Mouse (Mus musculus): ENCODE data around the gene Syvn1. TPM values are rescaled to one million over a fixed set of nuclear protein-coding genes. Genes with fewer than 3 reads are reported as not detected.
"Not testable (repeated sequence)": the region's sequence is repeated elsewhere in the genome, so short reads cannot be mapped to it uniquely, and the experiment has no call there.

The Syvn1 gene
- polyA plus RNA-seq, 1 experiment from 2014 or later: 28.4 TPM

GRCm38 (mm10) chr19:6042293-6042692 is 4.1 kb upstream of the Syvn1 start:
- Histone ChIP-seq H3K9me3 (no peaks in the 10 kb centered on the region), H3K36me3 (no peaks in the 10 kb centered on the region), H3K4me1 (peaks cover 10% of the 10 kb centered on the region), H3K4me2 (no peak overlapping the region), H3K9ac (no peak overlapping the region), H3K4me3 (no peak overlapping the region), H3K27me3 (no peaks in the 10 kb centered on the region), H3K27ac (no peak overlapping the region)
- 81% methylated on average over 9 of the region's 9 CpGs for WGBS
- no peak for ATAC-seq (ENCODE audit: insufficient number of reproducible peaks, insufficient read depth, low FRiP score, low TSS enrichment, low read depth)

GRCm38 (mm10) chr19:6044102-6044501 is 2.3 kb upstream of the Syvn1 start:
- H3K4me2 ChIP-seq; H3K27me3 ChIP-seq; H3K9me3 ChIP-seq; H3K4me3 ChIP-seq; H3K9ac ChIP-seq; ATAC-seq (ENCODE audit: insufficient number of reproducible peaks, insufficient read depth, low FRiP score, low TSS enrichment, low read depth); H3K27ac ChIP-seq: not testable (repeated sequence)
- 59% methylated on average over 4 of the region's 4 CpGs for WGBS
- Histone ChIP-seq H3K36me3 (peaks cover 12% of the 10 kb centered on the region), H3K4me1 (peaks cover 27% of the 10 kb centered on the region)

GRCm38 (mm10) chr19:6045366-6046293 is 746 bp upstream of the Syvn1 start:
- peak; percentile 5; the same call in 1 of the 2 replicates for ATAC-seq (ENCODE audit: insufficient number of reproducible peaks, insufficient read depth, low FRiP score, low TSS enrichment, low read depth)
- no peaks in the 10 kb centered on the region for H3K9me3 ChIP-seq
- H3K4me2 ChIP-seq: peak overlapping the region; percentile 94
- peak overlapping the region; percentile 99 for H3K27ac ChIP-seq
- peak overlapping the region; percentile 89 for H3K9ac ChIP-seq
- peak overlapping the region; percentile 89 for H3K4me3 ChIP-seq
- whole genome bisulfite sequencing: 18% methylated on average over 20 of the region's 20 CpGs
- H3K4me1 ChIP-seq: peaks cover 27% of the 10 kb centered on the region
- no peaks in the 10 kb centered on the region for H3K27me3 ChIP-seq
- H3K36me3 ChIP-seq: peaks cover 27% of the 10 kb centered on the region

DNA sequence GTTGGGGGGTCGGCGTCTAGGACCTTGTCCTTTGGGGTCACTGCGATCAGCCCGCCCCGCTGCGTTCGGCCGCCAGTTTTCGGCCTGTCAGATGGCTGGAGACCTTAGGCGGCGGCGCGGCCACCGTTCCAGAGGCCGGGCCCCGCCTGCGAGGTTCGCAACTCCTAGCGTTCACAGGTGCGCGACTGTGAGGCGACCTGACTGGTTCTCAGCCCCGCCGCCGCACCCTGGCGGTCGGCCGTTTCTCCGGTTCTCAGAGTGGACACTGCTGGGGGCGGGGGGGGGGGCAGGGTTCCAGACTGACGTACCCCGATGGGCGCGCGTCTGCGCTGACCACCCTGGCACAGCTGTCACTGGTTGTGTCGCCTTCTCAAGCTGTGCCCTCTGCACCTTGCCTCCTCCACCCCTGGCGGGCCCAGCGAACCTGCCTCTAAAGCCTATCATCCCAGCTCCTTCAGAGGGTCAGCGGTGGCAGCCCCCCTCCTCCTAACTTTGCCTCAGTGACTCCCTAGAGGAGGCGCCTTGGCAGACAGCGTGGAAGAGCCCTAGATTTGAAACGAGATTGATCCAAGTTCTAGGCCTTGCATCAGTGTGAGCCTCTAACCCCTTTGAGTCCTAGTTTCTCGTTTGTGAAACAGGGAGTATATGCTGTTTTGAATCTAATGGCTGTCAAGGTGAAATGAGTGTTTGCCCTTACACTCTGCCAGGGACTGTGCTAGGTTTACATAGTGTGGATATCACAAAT is 950 bp downstream of the Syvn1 start:
- H3K27me3 ChIP-seq: no peaks in the 10 kb centered on the region
- peak overlapping the region; percentile 94 for H3K4me2 ChIP-seq
- no peak for ATAC-seq (ENCODE audit: insufficient number of reproducible peaks, insufficient read depth, low FRiP score, low TSS enrichment, low read depth)
- peak overlapping the region; percentile 89 for H3K9ac ChIP-seq
- H3K4me1 ChIP-seq: peaks cover 27% of the 10 kb centered on the region
- no peaks in the 10 kb centered on the region for H3K9me3 ChIP-seq
- H3K27ac ChIP-seq: peak overlapping the region; percentile 99
- peak overlapping the region; percentile 89 for H3K4me3 ChIP-seq
- peaks cover 44% of the 10 kb centered on the region for H3K36me3 ChIP-seq
- WGBS: 1% methylated on average over 44 of the region's 44 CpGs

DNA sequence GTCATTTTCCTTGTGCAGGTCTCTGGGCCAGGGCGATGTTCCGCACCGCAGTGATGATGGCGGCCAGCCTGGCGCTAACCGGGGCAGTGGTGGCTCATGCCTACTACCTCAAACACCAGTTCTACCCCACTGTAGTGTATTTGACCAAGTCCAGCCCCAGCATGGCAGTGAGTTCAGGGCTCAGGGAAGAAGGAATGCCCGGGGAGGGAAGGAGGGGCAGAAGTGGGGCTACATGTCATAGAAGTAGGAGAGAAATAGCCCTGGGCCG is 1.5 kb downstream of the Syvn1 start:
- Histone ChIP-seq H3K9ac (peak overlapping the region; percentile 89), H3K9me3 (no peaks in the 10 kb centered on the region), H3K4me1 (peaks cover 27% of the 10 kb centered on the region), H3K4me2 (peak overlapping the region; percentile 94), H3K27me3 (no peaks in the 10 kb centered on the region), H3K27ac (0 out of 2 replicates have a peak overlapping the region, but pooled peaks have one; percentile 99), H3K4me3 (peak overlapping the region; percentile 89), H3K36me3 (peaks cover 49% of the 10 kb centered on the region)
- 81% methylated on average over 8 of the region's 8 CpGs for whole genome bisulfite sequencing
- ATAC-seq (ENCODE audit: insufficient number of reproducible peaks, insufficient read depth, low FRiP score, low TSS enrichment, low read depth): no peak

- H3K4me3 ChIP-seq: peak overlapping the region; percentile 89; the same call in 1 of the 2 replicates
- peaks cover 59% of the 10 kb centered on the region for H3K36me3 ChIP-seq
These were observed 2.5 kb downstream of the Syvn1 start for GRCm38 (mm10) chr19:6048681-6049410.

GRCm38 (mm10) chr19:6052516-6052915 is 6.1 kb downstream of the Syvn1 start:
- Histone ChIP-seq H3K4me1 (peaks cover 25% of the 10 kb centered on the region), H3K4me3 (no peak overlapping the region), H3K9me3 (no peaks in the 10 kb centered on the region), H3K36me3 (peaks cover 80% of the 10 kb centered on the region), H3K9ac (peak overlapping the region; percentile 17; the same call in 1 of the 2 replicates), H3K27ac (no peak overlapping the region), H3K27me3 (no peaks in the 10 kb centered on the region), H3K4me2 (no peak overlapping the region)
- 91% methylated on average over 7 of the region's 7 CpGs for whole genome bisulfite sequencing
- ATAC-seq (ENCODE audit: insufficient number of reproducible peaks, insufficient read depth, low FRiP score, low TSS enrichment, low read depth): no peak

More at GRCm38 (mm10) chr19:6048681-6049410, 2.5 kb downstream of the Syvn1 start:
- H3K9me3 ChIP-seq: no peaks in the 10 kb centered on the region
- no peak overlapping the region for H3K27ac ChIP-seq
- ATAC-seq (ENCODE audit: insufficient number of reproducible peaks, insufficient read depth, low FRiP score, low TSS enrichment, low read depth): no peak
- WGBS: 82% methylated on average over 11 of the region's 11 CpGs
- H3K27me3 ChIP-seq: no peaks in the 10 kb centered on the region
- 0 out of 2 replicates have a peak overlapping the region, but pooled peaks have one; percentile 11 for H3K9ac ChIP-seq
- peak overlapping the region; percentile 94; the same call in 1 of the 2 replicates for H3K4me2 ChIP-seq
- H3K4me1 ChIP-seq: peaks cover 27% of the 10 kb centered on the region

DNA sequence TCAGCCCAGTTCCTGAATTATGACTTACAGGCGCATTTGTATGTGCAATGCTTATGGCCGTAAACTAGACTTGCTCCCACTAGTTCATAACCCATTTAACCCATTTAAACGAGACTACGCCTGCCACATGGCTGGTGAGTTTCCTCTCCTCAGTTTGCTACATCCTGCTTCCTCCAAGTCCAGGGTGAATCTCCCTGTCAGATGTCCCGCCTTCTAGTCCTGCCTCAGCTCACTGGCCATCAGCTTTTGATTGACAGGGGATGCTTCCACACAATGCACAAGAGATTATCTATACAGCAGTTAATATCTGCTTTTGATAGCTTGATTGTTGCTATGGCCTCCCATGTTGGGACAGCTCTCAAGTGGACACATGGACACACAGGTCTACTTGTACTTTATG is 7.9 kb downstream of the Syvn1 start:
- Histone ChIP-seq H3K9ac (0 out of 2 replicates have a peak overlapping the region, but pooled peaks have one; percentile 6), H3K4me3 (no peak overlapping the region), H3K27me3 (no peaks in the 10 kb centered on the region), H3K36me3 (peaks cover 74% of the 10 kb centered on the region), H3K9me3 (no peaks in the 10 kb centered on the region), H3K27ac (no peak overlapping the region), H3K4me2 (no peak overlapping the region), H3K4me1 (peaks cover 17% of the 10 kb centered on the region)
- 82% methylated on average over 5 of the region's 5 CpGs for WGBS
- no peak for ATAC-seq (ENCODE audit: insufficient number of reproducible peaks, insufficient read depth, low FRiP score, low TSS enrichment, low read depth)

- H3K9ac ChIP-seq: peak overlapping the region; percentile 97
- H3K36me3 ChIP-seq: peaks cover 55% of the 10 kb centered on the region
- peaks cover 21% of the 10 kb centered on the region for H3K4me1 ChIP-seq
- no peak for ATAC-seq (ENCODE audit: insufficient number of reproducible peaks, insufficient read depth, low FRiP score, low TSS enrichment, low read depth)
- peak overlapping the region; percentile 86 for H3K4me3 ChIP-seq
- H3K27me3 ChIP-seq: no peaks in the 10 kb centered on the region
- no peak overlapping the region for H3K27ac ChIP-seq
- H3K9me3 ChIP-seq: no peaks in the 10 kb centered on the region
- 51% methylated on average over 4 of the region's 4 CpGs for WGBS
- H3K4me2 ChIP-seq: peak overlapping the region; percentile 84
These were observed 10.3 kb downstream of the Syvn1 start for GRCm38 (mm10) chr19:6056696-6057095.

DNA sequence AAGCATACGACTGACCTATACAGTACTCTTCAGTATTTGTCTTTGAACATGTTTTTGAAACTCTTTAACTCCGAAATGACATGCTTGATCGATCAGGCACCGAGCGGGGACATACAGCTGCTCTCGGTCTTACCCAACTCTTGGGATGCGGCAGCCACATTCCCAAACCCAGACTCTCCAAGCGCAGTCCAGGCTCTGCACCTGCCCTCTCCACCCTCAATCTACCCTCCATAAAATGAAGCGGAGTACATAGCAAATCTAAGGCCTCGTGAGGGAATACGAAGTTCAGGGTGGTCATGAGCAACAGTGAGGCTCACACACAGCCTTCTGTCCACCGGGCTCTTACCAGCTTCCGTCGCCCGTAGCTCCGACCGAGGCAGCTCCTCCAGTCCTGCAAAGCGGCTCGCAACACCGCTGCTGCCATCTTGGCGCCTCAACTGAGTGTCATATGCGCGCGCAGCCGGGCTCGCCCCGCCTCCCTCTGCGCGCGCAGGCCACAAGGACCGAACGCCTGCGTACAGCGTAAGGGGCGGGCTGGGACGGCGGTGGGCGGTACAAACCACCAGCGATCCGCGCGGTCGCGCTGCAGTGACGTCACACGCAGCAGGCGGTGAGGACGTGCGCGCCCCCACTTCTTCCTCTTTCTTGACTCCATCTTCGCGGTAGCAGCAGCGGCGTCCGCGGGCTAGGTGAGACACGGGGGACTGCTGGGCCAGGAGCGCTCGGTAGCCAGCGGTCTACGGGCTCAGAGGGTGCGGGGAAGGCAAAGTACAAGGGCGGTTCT is 11.1 kb downstream of the Syvn1 start, which contains the start of the genes Mrpl49 and Fau:
Mrpl49 (minus strand) TSS at position 473 of the 784 bp plus-strand sequence.
Fau (plus strand) TSS at position 532 of the 784 bp plus-strand sequence.
- H3K4me1 ChIP-seq: peaks cover 29% of the 10 kb centered on the region
- peak within 1 kb of the TSS; percentile 86 for H3K4me3 ChIP-seq
- under 1% methylated on average over 61 of the region's 63 CpGs for WGBS
- H3K36me3 ChIP-seq: peaks cover 47% of the 10 kb centered on the region
- H3K27ac ChIP-seq: peak within 1 kb of the TSS; percentile 78
- no peaks in the 10 kb centered on the region for H3K9me3 ChIP-seq
- peak within 1 kb of the TSS; percentile 84 for H3K4me2 ChIP-seq
- no peaks in the 10 kb centered on the region for H3K27me3 ChIP-seq
- peak within 1 kb of the TSS; percentile 97 for H3K9ac ChIP-seq
- ATAC-seq (ENCODE audit: insufficient number of reproducible peaks, insufficient read depth, low FRiP score, low TSS enrichment, low read depth): peak; percentile 81

All from embryonic facial prominence, embryonic 13.5 days (tissue).